Mouse (Mus musculus) liver, postnatal 0 days (tissue): Measurements from ENCODE around the gene Ptn.

Experiments
- CTCF ChIP-seq: sonication (generic); IDR thresholded peaks from 2 replicates; pipeline ENCODE4 v1.5.1; 2016; ENCODE audit warnings: antibody characterized with exemption, low read depth
- EP300 ChIP-seq: IDR thresholded peaks from 2 replicates; pipeline ENCODE4 v1.6.1; 2016; ENCODE audit warnings: antibody characterized with exemption, low read depth, mild to moderate bottlenecking

- no peak for TF ChIP-seq CTCF
- no peak for TF ChIP-seq EP300
These were observed 47.7 kb upstream of the Ptn start for GRCm38 (mm10) chr6:36857627-36858257.
